Mouse (Mus musculus): ENCODE results near the gene Dip2b.

The Dip2b gene

GRCm38 (mm10) chr15:100177575-100177974, 139.1 kb downstream of the Dip2b start:
- no peak for DNase-seq (ENCODE audit: low spot score in 2 of 2)

GRCm38 (mm10) chr15:100178487-100178886, 140.0 kb downstream of the Dip2b start:
- DNase-seq (ENCODE audit: low spot score in 2 of 2), result no peak

DNA sequence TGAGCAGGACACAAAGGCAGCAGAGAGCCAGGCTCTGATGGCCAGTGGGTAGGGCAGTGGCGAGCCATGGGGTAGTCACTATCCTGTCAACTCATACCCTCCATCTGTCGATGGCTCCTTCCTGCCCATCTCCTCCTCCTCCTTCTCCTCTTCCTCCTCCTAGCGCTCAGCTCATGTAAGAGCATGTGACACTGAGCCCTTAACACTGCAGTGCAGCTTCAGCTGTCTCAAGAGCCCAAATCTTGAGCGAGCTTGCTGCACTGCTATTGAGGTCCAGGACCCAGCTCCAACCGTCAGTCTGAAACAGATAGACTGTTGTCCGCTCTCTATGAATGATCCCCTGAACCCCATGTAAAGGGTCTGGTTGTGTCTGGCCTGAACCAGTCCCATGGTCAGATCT, 141.2 kb downstream of the Dip2b start:
- DNase-seq (ENCODE audit: low spot score in 2 of 2), result no peak

GRCm38 (mm10) chr15:100180221-100180620, 141.8 kb downstream of the Dip2b start:
- DNase-seq (ENCODE audit: low spot score in 2 of 2), result no peak

- DNase-seq (ENCODE audit: low spot score in 2 of 2), result no peak
Observed at GRCm38 (mm10) chr15:100181841-100182240, 143.4 kb downstream of the Dip2b start.

- no peak for DNase-seq (ENCODE audit: low spot score in 2 of 2)
Observed at GRCm38 (mm10) chr15:100182526-100183280, 144.2 kb downstream of the Dip2b start.

GRCm38 (mm10) chr15:100183510-100183909, 145.0 kb downstream of the Dip2b start:
- DNase-seq (ENCODE audit: low spot score in 2 of 2), result no peak

DNA sequence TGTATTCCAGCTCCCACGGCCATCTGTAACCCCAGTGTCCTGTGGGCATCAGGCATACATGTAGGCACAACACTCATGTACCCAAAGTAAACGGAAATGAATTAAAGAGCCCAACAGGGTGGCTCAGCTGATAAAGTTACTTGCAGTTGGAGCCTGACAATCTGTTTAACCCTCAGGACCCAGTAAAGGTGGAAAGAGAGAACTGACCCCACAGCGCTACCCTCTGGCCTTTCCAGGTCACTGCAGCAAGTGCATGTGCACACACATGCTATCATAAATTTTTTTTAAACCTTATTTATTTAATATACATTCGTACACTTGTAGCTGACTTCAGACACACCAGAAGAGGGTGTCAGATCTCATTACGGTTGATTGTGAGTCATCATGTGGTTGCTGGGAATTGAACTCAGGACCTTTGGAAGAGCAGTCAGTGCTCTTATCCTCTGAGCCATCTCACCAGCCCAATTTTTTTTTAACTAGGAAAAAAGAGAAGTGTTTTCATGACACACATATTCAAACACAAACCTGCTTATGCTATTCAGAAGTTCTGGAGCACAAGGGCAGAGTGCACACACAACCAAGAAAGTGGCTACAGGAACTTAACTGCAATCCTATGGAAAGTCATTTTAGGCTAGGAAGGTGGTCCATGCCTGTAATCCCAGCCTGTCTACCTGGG, 146.5 kb downstream of the Dip2b start:
- no peak for DNase-seq (ENCODE audit: low spot score in 2 of 2)

DNA sequence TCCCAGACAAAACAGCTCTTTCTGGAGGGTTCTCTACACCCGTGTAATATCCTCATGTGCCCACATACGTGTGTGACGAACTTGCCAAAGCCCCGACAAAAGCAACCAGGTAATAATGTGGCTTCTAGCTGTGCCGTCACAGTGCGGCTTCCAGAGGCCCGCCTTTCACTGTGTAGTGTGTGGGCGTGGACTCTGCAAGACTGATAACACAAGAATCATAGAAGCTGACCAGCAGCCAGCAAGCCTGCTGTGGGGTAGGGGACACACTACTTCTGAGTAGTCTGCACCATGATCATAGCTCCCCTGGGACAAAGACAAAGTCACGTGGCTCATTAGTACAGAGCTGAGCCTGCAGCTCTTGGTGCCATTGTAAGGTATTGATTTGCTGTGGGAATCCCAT, 147.8 kb downstream of the Dip2b start:
- no peak for DNase-seq (ENCODE audit: low spot score in 2 of 2)

DNA sequence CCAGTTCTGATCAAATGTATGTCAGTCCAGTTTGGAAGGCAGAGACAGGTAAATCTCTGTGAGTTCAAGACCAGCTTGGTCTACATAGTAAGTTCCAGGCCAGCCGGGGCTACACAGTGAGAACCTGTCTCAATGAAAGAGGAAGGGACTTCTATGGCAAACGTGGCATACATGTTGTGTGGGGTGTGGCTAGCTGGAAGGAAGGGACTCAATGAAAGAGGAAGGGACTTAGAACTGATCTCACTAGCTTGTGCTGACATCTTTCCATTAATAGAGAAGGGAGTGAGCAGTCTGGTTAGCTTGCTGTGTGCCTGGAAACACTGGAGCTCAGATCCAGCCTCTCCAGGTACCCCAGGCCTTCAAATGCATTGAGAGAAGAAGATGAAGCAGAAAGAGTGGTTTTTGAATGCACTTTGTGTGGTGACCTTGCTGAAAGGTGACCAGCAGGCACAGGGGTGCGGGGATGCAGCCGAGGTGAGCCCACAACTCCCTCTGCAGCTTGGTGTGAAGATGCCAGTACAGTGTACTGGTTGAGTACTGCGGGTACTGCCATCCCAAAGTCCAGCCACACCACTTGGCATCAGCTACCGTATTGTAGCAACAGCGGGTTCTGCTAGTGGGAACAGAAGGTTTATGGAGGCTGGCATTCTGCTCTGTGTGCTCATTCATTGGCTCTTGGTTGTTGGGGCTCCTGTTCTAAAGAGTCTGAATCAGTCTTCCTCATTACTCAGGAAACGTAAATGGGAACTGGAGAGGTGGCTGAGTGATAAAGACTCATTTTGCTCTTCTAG, 148.6 kb downstream of the Dip2b start:
- no peak for DNase-seq (ENCODE audit: low spot score in 2 of 2)

GRCm38 (mm10) chr15:100188542-100188941, 150.1 kb downstream of the Dip2b start:
- DNase-seq (ENCODE audit: low spot score in 2 of 2), result no peak

- DNase-seq (ENCODE audit: low spot score in 2 of 2), result no peak
Observed at GRCm38 (mm10) chr15:100188962-100189404, 150.5 kb downstream of the Dip2b start.

GRCm38 (mm10) chr15:100190083-100190482, 151.6 kb downstream of the Dip2b start:
- DNase-seq (ENCODE audit: low spot score in 2 of 2), result no peak

DNA sequence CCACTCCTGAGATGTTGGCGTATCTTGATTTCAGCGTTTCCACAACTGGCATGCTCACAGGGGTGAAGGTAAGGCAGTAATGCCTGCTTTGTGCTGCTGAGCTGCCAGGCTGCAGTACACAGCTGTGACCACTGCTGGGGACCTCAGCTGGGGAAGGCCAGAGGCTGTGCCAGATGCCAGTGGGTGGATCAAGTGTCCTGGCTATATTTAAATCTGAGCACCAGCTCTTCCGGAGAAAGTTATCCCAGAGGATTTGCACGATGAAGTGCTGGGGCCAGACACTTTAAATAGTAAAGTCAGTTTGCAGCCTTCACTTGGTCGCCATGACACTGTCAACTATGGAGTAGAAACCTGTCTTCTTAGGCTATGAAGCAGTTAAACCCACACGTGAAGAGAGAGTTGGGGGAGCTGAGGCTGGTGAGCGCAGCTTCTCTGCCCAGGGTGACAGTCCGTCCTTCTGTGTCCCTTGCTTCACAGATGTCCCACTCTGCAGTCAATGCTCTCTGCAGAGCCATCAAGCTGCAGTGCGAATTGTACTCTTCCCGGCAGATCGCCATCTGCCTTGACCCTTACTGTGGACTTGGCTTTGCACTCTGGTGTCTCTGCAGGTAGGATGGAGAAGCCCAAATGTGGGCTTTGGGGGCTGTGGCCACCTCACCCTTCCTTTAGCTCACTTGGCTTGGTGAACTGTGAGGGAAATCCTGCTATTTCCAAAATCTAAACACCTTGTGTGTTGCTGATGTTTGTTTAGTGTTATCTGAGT, 160.7 kb downstream of the Dip2b start:
- no peak for DNase-seq (ENCODE audit: low spot score in 2 of 2)

- no peak for DNase-seq (ENCODE audit: low spot score in 2 of 2)
Observed at GRCm38 (mm10) chr15:100199790-100200189, 161.3 kb downstream of the Dip2b start.

DNA sequence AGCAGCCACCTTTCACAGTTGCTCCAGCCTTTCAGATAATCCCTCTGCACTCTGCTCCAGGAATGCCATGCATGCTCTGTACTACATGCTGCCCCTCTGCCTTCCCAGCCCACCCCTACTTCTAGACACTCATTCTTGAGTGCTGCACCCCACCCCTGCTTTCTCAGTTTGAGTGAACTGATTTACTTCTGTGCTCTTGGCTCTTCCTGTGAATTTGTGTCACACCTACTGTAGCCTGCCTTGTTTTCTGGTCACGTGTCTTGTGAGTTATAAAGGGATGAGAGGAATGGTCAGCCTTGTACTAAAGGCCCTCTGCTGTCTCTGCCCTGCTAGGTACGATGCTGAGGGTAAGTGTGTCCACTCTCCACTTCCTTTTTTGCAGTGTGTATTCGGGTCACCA, 163.3 kb downstream of the Dip2b start:
- DNase-seq (ENCODE audit: low spot score in 2 of 2), result no peak

DNA sequence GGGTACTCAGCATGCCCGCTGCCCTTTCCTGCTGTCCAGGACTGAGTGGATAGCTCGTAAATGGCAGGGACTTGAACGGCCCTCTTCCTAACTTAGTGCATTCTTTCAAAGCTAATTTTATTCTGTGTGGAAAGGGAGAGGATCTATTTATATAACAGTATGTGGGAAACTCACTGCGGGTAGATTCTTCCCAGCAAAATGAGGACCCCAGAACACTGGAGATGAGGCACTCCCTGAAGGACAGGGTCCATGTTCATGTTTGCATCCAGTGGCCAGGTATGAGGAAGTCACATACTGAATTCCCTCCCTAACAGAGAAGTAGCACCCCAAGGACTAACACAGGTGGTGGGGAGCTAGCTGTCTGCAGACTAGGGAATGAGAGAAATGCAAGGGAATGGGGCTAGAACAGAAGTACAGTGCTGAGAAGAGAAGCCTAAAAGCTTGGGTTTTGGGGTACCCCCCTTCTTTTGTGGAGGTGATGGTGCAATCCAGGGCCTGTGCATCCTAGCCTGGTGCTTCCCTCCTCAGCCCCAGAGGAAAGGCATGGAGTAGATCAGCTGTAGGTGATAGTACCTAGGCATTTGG, 164.1 kb downstream of the Dip2b start:
- DNase-seq (ENCODE audit: low spot score in 2 of 2), result no peak

DNA sequence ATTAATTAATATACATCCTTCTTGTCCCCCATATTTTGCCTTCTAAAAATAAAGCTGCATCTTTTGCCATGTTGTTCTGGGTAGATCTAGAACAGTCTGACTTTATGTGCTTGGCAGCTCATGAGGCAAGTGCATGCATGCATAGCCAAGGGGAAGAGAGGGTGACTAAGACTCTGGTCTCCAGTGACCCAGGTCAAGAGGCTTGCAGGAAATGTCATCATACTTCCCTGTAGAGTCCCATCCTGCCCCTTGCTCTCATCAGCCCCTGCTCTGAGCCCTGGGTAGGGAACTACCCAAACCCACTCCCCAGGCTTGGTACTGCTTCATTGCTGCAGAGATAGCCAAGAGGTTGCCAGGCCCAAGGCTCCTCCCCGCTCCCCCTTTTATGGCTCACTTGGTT, 166.1 kb downstream of the Dip2b start:
- DNase-seq (ENCODE audit: low spot score in 2 of 2), result no peak

- no peak for DNase-seq (ENCODE audit: low spot score in 2 of 2)
Observed at GRCm38 (mm10) chr15:100210013-100210412, 171.5 kb downstream of the Dip2b start.

- no peak for DNase-seq (ENCODE audit: low spot score in 2 of 2)
Observed at GRCm38 (mm10) chr15:100213339-100213738, 174.9 kb downstream of the Dip2b start.

- no peak for DNase-seq (ENCODE audit: low spot score in 2 of 2)
Observed at GRCm38 (mm10) chr15:100215092-100215491, 176.6 kb downstream of the Dip2b start.
